Comparison of ENCODE assay signal across 11 mouse cellular contexts in the genomic region with DNA sequence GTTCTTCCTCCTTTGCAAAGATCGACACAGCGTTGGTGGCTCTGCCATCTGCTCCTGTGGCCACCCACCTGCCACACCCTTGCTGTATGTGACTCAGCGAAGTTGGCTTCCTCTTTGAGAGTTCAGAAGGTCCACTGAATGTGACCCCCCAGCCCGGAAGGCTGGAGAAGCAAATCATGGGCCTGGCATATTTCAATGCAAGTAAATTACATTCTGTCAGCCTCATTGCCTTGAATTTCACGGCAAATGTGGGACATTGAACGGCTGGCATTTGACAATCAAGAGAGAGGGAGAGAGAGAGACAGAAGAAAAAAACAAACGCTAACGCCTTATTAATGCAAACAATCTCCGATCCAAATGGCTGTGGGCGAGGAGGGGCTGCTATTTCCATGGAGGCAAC. TPM values are rescaled to one million over a fixed set of nuclear protein-coding genes. Genes with fewer than 3 reads are reported as not detected.
DNase-seq lines count a peak whose midpoint lies in the region; ATAC-seq lines count a peak whose summit lies in the region.
"Had no signal": no experiment of that assay in that cellular context is flagged by ENCODE, and none has a peak within 500 bp of the region (broad histone marks: within the 10 kb centered on the region; RNA-seq: fewer than 3 reads in every experiment).

No protein-coding gene starts in this region.

- WGBS in kidney, embryonic 16.5 days = 39% methylated on average over 10 of the region's 10 CpGs

- H3K9me3 ChIP-seq in kidney, embryonic 16.5 days (ENCODE audit: low read length) = no peaks in the 10 kb centered on the region
- H3K9me3 ChIP-seq: kidney, embryonic 15.5 days had no signal

- no peaks in the 10 kb centered on the region for H3K4me1 ChIP-seq in kidney, embryonic 16.5 days (ENCODE audit: insufficient read depth, low read length)
- H3K4me1 ChIP-seq: kidney, embryonic 15.5 days had no signal

- no peaks in the 10 kb centered on the region for H3K36me3 ChIP-seq in kidney, embryonic 16.5 days (ENCODE audit: insufficient read depth, low read length)
- H3K36me3 ChIP-seq: G1E; kidney, embryonic 15.5 days had no signal

- no peaks in the 10 kb centered on the region for H3K27me3 ChIP-seq in kidney, embryonic 16.5 days (ENCODE audit: insufficient read depth, low read length)
- H3K27me3 ChIP-seq: kidney, embryonic 15.5 days had no signal

- no peak overlapping the region for H3K9ac ChIP-seq in kidney, embryonic 16.5 days (replicated peaks; ENCODE audit: low read length)
- H3K9ac ChIP-seq: kidney, embryonic 15.5 days had no signal

- intact Hi-C loops in left cerebral cortex, postnatal 10 days (cut with DNase I) = no loop called here

- no peak overlapping the region for H3K27ac ChIP-seq in kidney, embryonic 16.5 days (ENCODE audit: low read length)
- H3K27ac ChIP-seq: gastrocnemius, adult 2 months; kidney, embryonic 15.5 days had no signal

- peak; percentile 17 to 47 for DNase-seq in left cerebral cortex, adult 18-20 months (ENCODE audit: low spot score in 2 of 2)
- no peak for DNase-seq in left cerebral cortex, postnatal 10 days (ENCODE audit: extremely low spot score in 1 of 2, low spot score in 2 of 2)
- DNase-seq in MN1 (ENCODE audit: low spot score) = peak; percentile 83
- peak; percentile 33 for DNase-seq in embryo, embryonic 10.5 days (ENCODE audit: low spot score)
- peak; percentile 43 to 56 for DNase-seq in layer of hippocampus, postnatal 36 days
- no peak for DNase-seq in lung, postnatal 25 days (ENCODE audit: low spot score)
- no peak for DNase-seq in kidney, postnatal 25 days
- DNase-seq: gastrocnemius, adult 2 months had no signal

- no peak for ATAC-seq in kidney, embryonic 16.5 days (ENCODE audit: low FRiP score, low TSS enrichment)

- no peak overlapping the region for H3K4me2 ChIP-seq in kidney, embryonic 16.5 days (replicated peaks; ENCODE audit: low read depth, low read length)
- H3K4me2 ChIP-seq: kidney, embryonic 15.5 days had no signal

- no peak overlapping the region for H3K4me3 ChIP-seq in kidney, embryonic 16.5 days (ENCODE audit: low read length)
- H3K4me3 ChIP-seq: gastrocnemius, adult 2 months; kidney, embryonic 15.5 days had no signal

RNA-seq across cellular contexts. Expression of a gene that starts 38.2 kb away (rescaled TPM):
- total RNA-seq in left cerebral cortex, adult 18-20 months (2021) = 1 to 10 TPM; 4.2 to 5.5 TPM
- 1 to 10 TPM; 3.9 to 4.4 TPM for total RNA-seq in left cerebral cortex, postnatal 10 days (2021)
- total RNA-seq in layer of hippocampus, postnatal 36 days (2021) = 1 to 10 TPM; 4.3 to 4.4 TPM
- 6.6 and 8.6 TPM in 2 replicates for polyA plus RNA-seq in kidney, embryonic 16.5 days (2015; fragmentation: Nextera tagmentation; extraction: Ambion mirVana)
- polyA plus RNA-seq: G1E had no signal

Comparison
In these comparisons a context has a peak if more than half of its experiments do, and no peak if none do; other contexts are left out.
1. DNase-seq: peak in left cerebral cortex, adult 18-20 months (2 of 2), MN1 (single experiment), embryo, embryonic 10.5 days (single experiment) and layer of hippocampus, postnatal 36 days (2 of 2); none in left cerebral cortex, postnatal 10 days (0 of 2), lung, postnatal 25 days (single experiment) and kidney, postnatal 25 days (0 of 2).